Mouse (Mus musculus): ENCODE measurements around the gene Ydjc. TPM values are rescaled to one million over a fixed set of nuclear protein-coding genes. Genes with fewer than 3 reads are reported as not detected.

Ydjc gene
- 97.8 and 103 TPM in 2 replicates for polyA plus RNA-seq (2012; ENCODE audit: low replicate concordance)

GRCm38 (mm10) chr16:17144339-17144738, at the start of gene Ydjc:
Gene Ydjc, plus strand, starts transcription at chr16:17144621.

GRCm38 (mm10) chr16:17110771-17111743, 33.4 kb upstream of the Ydjc start, which contains the start of gene Ppil2:
Gene Ppil2, minus strand, starts transcription at chr16:17111257.

GRCm38 (mm10) chr16:17124871-17125520, 19.4 kb upstream of the Ydjc start, which contains the start of gene 2610318N02Rik:
Gene 2610318N02Rik, minus strand, starts transcription at chr16:17125167.

GRCm38 (mm10) chr16:17132089-17132905, 12.1 kb upstream of the Ydjc start, which contains the start of gene Sdf2l1:
Gene Sdf2l1, minus strand, starts transcription at chr16:17132383.

GRCm38 (mm10) chr16:17146772-17147235, 2.4 kb downstream of the Ydjc start, which contains the start of gene Ccdc116:
Gene Ccdc116, minus strand, starts transcription at chr16:17147229.

GRCm38 (mm10) chr16:17202549-17202948, 58.1 kb downstream of the Ydjc start, which contains the start of gene Ube2l3:
Gene Ube2l3, minus strand, starts transcription at chr16:17202649.

GRCm38 (mm10) chr16:17208389-17209361, 64.3 kb downstream of the Ydjc start, which contains the start of gene Rimbp3:
Gene Rimbp3, plus strand, starts transcription at chr16:17208603.

Other genes starting within 250 kb of the Ydjc start
- 1.7 and 6.7 TPM in 2 replicates for gene Ppm1f, start 248.2 kb upstream of the Ydjc start, polyA plus RNA-seq (2012; ENCODE audit: low replicate concordance)
- 38.0 and 46.6 TPM in 2 replicates for gene Mapk1, start 161.2 kb upstream of the Ydjc start, polyA plus RNA-seq (2012; ENCODE audit: low replicate concordance)
- not detected in 2 replicates for gene Ypel1, start 74.9 kb upstream of the Ydjc start, polyA plus RNA-seq (2012; ENCODE audit: low replicate concordance)
- 51.0 and 90.8 TPM in 2 replicates for gene Ppil2, start 33.4 kb upstream of the Ydjc start, polyA plus RNA-seq (2012; ENCODE audit: low replicate concordance)
- 27.9 and 35.4 TPM in 2 replicates for gene 2610318N02Rik, start 19.5 kb upstream of the Ydjc start, polyA plus RNA-seq (2012; ENCODE audit: low replicate concordance)
- 110 and 285 TPM in 2 replicates for gene Sdf2l1, start 12.2 kb upstream of the Ydjc start, polyA plus RNA-seq (2012; ENCODE audit: low replicate concordance)
- gene Ccdc116, start 2.6 kb downstream of the Ydjc start, polyA plus RNA-seq (2012; ENCODE audit: low replicate concordance), result 3.7 and 6.8 TPM in 2 replicates
- gene Ube2l3, start 58.0 kb downstream of the Ydjc start, polyA plus RNA-seq (2012; ENCODE audit: low replicate concordance), result 65.1 and 128 TPM in 2 replicates
- 0.03 and 0.28 TPM in 2 replicates for gene Rimbp3, start 64.0 kb downstream of the Ydjc start, polyA plus RNA-seq (2012; ENCODE audit: low replicate concordance)
- gene Hic2, start 89.0 kb downstream of the Ydjc start, polyA plus RNA-seq (2012; ENCODE audit: low replicate concordance), result 1.7 and 2.8 TPM in 2 replicates
- 2.9 and 4.3 TPM in 2 replicates for gene Tmem191c, start 131.5 kb downstream of the Ydjc start, polyA plus RNA-seq (2012; ENCODE audit: low replicate concordance)
- gene Serpind1, start 186.8 kb downstream of the Ydjc start, polyA plus RNA-seq (2012; ENCODE audit: low replicate concordance), result not detected in 2 replicates